Mouse (Mus musculus) heart, postnatal 25 days (tissue): ENCODE results near the gene Fitm1. TPM values are rescaled to one million over a fixed set of nuclear protein-coding genes. Genes with fewer than 3 reads are reported as not detected.

Experiments used
- DNase-seq: peaks from one replicate; pipeline ENCODE4 v3.0.0; 2022; ENCODE audit warnings: low spot score
- intact Hi-C: fragments of 180-260 bp; cut with DNase I; formaldehyde crosslinking; loops from one replicate; pipeline ENCODE4 v1.15.1; 2025
- total RNA-seq, 2 experiments: library from RNA; stranded (reverse); gene quantifications; 2 replicates each; pipeline ENCODE4 v1.2.3; 2021

Gene Fitm1
- 100 to 1,000 TPM; 192 to 214 TPM for total RNA-seq

GRCm38 (mm10) chr14:55575302-55575701, at the start of gene Fitm1:
TSS of gene Fitm1 (plus strand) at chr14:55575617.
- intact Hi-C loops: no loop called here
- no peak for DNase-seq

DNA sequence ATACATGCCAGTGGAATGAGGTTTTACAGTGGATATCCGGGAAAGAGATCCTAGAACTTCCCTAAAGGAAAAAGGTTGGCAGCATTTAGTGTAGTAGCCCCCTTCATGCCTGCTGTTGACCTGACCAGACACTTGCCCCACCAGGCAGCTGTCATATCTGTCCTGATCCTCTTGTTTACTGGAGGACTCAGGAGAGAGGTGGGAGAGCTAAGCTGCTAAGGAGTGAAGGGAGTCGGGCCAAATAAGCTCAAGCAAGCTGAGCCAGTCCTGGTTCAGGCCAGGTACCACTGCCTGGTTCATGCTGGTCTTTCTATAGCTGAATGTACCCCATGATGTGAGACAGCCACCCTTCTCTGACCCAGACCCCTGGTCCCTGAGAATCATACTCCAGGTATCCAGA, 48.7 kb upstream of the Fitm1 start:
- intact Hi-C loops: no loop called here
- DNase-seq: no peak

DNA sequence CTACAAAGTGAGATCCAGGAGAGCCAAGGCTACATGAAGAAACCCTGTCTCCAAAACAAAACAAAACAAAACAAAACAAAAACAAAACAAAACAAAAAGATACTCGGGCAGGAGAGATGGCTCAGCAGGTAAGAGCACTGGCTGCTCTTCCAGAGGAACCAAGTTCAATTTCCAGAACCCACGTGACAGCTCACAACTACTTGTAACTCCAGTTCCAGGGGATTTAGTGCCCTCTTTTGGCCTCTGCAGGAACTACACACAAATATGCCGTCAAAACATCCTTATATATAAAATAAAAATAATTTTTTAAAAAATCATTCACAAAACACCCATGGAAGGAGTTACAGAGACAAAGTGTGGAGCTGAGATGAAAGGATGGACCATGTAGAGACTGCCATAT, 47.5 kb upstream of the Fitm1 start:
- no peak for DNase-seq
- intact Hi-C loops: no loop called here

DNA sequence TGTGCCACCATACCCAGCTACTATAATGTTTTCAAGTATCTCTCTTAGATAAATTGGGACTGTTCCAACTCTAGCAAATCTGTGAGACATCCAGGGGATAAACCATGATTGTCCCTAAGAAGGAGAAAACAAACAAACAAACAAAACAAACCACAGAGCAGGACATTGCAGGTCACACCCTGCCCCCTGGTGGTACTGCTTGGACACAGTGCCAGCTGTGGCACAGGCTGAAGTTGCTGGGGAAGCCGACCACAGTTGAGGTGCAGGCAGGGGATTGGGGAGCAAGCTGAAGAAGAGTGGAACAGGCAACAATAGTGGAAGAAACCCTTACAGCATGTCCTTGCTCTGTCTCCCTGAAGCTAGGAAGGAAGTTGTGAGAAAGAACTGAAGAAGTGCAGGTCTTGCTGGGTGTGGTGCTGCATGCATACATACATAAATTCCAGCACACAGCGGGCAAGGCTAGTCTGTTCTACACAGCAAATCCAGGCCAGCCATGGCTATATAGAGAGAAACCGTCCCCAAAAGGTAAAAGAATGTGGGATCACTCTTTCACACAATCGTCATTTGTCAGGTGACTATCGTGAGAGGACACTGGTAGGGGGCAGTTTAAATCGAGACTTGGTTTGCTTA, 39.2 kb upstream of the Fitm1 start:
- no peak for DNase-seq
- intact Hi-C loops: loop anchor here (1.0 to 10.0 kb wide), 2 partner anchors 39 to 261 kb away; no protein-coding TSS in a partner anchor

GRCm38 (mm10) chr14:55540067-55540786, 35.2 kb upstream of the Fitm1 start, which contains the start of gene Pck2:
TSS of gene Pck2 (plus strand) at chr14:55540266.
- intact Hi-C loops: loop anchor here (2.0 kb wide), 1 partner anchor 17 kb away; no protein-coding TSS in a partner anchor
- peak; percentile 91 for DNase-seq

DNA sequence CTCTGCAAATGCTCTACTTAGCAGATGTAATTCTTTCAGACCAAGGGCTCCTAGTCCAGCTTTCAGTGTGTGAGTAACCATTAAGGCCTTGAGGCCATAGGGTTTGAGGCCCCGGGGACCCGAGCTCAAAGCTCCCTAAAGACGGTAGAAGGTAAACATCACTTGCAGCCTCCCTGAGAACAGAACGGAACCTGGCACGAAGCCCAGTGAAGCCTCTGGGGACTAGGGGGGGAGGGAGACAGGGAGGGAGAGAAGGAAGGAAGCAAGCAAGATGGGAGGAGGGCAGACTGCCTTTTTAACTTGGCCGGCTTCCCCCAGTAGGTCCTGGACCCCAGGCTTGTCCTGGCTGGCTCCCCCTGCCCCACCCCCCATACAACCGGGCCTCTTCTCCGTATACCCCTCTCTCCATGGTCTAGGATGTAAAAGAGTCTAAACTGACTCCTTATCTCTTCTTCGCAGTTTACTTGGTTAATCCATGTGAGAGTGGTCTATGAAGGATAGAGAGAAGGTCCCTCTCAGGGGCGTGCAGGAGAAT, 34.6 kb upstream of the Fitm1 start:
- intact Hi-C loops: loop anchor here (2.0 kb wide), 1 partner anchor 16 kb away; no protein-coding TSS in a partner anchor
- peak; percentile 66 for DNase-seq

GRCm38 (mm10) chr14:55542268-55542667, 33.1 kb upstream of the Fitm1 start:
- intact Hi-C loops: no loop called here
- no peak for DNase-seq

DNA sequence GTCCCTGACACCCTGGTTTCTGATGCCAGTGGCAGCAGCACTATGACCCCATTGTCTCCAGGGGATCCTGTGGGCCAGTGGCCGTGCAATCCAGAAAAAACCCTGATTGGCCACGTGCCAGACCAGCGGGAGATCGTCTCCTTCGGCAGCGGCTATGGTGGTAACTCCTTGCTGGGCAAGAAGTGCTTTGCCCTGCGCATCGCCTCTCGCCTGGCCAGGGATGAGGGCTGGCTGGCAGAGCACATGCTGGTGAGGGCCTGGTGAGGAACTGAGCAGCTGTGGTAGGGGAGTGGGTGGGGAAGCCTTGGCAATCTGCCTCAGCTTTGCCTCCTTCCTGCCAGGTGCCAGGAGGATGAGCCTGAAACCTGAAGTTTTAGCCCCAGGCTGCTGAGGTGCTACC, 31.1 kb upstream of the Fitm1 start:
- intact Hi-C loops: no loop called here
- DNase-seq: no peak

GRCm38 (mm10) chr14:55550191-55550590, 25.2 kb upstream of the Fitm1 start:
- intact Hi-C loops: no loop called here
- DNase-seq: no peak

GRCm38 (mm10) chr14:55551347-55551746, 24.1 kb upstream of the Fitm1 start:
- intact Hi-C loops: no loop called here
- no peak for DNase-seq

- intact Hi-C loops: no loop called here
- no peak for DNase-seq
These were observed 23.6 kb upstream of the Fitm1 start for GRCm38 (mm10) chr14:55551794-55552193.

DNA sequence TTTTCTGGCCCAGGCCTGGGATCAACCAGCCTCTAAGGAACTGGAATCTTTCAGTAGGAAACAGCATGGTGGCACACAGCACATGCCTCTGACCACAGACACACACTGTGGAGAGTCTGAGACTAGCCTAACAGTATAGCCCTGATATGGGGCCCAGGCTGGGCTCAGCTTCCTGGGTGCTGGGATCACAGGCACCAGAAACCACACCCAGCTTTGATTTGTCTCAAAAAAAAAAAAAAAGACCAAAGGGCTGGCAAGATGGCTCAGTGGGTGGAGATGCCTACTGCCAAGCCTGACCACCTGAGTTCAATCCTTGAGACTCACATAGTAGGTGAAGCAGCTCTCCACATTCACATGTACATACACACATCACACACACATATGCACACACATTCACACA, 20.8 kb upstream of the Fitm1 start:
- no peak for DNase-seq
- intact Hi-C loops: no loop called here

DNA sequence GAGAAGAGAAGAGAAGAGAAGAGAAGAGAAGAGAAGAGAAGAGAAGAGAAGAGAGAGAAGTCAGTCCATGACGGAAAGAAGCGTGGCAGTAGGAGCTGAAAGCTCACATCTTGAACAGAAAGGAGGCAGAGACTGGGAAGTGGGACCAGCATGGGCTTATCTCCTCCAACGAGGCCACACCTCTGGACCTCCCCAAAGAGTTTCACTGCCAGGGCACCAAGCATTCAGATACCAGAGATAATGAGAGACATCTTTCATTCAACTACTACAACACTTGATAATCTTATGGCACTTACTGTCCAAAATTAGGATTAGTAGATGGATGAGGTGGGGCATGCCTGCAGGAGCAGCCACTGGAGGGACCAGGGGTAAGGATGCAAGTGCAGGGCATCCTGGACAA, 19.6 kb upstream of the Fitm1 start:
- no peak for DNase-seq
- intact Hi-C loops: loop anchor here (2.0 kb wide), 1 partner anchor 15 kb away; the partner anchor contains the start of gene Pck2

DNA sequence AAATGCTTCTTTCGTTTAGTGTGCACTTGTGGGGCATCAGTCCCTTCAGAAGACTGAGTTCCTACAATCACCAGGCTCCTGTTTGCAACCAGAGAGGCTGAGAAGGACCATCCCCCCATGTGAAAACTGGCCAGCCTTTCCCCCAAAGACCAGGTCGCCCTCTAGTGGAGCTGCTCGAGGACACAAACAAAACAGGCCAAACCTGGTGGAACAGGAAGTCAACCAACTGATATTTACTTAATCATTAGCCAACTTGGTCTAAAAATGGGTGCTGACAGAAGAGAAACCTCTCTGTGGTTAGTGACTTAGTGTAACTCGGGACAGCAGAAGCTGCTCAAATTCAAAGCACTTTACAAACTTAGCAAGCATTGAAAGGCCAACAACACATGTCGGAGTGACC, 18.4 kb upstream of the Fitm1 start:
- peak; percentile 52 for DNase-seq
- intact Hi-C loops: loop anchor here (1.0 to 2.0 kb wide), 2 partner anchors 16 to 60 kb away; partner anchors contain the start of gene Pck2

DNA sequence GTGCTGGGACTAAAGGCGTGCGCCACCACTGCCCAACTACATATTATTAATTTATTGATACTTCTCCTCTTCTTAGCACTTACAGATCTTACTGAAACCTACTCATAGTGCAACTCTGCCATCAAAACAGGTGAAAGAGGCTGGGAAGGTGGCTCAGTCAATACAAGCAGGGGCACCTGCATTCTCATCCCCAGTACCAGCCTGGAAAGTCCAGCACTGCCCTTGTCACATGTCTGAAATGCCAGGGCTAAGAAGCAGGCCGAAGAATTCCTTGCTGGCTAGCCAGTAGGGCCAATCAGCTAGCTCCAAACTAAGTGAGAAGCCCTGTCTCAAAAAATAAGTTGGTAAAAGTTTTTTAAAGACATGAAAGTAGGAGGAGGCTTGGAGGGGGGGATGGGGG, 17.8 kb upstream of the Fitm1 start:
- intact Hi-C loops: loop anchor here (1.0 to 2.0 kb wide), 2 partner anchors 17 to 60 kb away; partner anchors contain the start of gene Pck2
- no peak for DNase-seq

- DNase-seq: no peak
- intact Hi-C loops: no loop called here
These were observed 16.5 kb upstream of the Fitm1 start for GRCm38 (mm10) chr14:55558740-55559448.

DNA sequence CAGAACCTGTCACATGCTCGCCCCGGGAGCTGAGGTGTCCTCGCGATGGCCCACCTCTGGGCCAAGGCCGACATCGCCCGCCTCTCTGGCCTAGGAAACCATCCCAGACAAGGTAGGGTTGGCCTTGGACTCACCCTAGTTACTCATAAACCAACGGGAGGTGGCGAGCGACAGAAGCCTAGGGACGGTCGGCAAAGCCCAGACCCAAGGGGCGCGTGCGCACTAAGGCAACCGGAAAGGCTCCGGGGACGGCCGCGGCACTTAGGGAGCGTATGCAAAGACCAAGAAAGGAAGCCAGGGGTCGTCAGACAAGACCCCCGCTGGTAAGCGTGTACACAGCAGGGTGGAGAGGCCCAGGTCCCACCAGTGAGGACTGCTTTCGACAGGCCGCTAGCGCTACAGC, 15.6 kb upstream of the Fitm1 start, which contains the start of gene Dcaf11:
Gene Dcaf11, plus strand, starts transcription at position 208 of the 403 bp plus-strand sequence.
- DNase-seq: peak; percentile 81
- intact Hi-C loops: loop anchor here (5.0 kb wide), 1 partner anchor 43 kb away; the partner anchor contains the start of gene Irf9

- DNase-seq: peak; percentile 97
- intact Hi-C loops: loop anchor here (5.0 kb wide), 1 partner anchor 42 kb away; the partner anchor contains the start of gene Irf9
These were observed 15.0 kb upstream of the Fitm1 start, which contains the start of gene A730061H03Rik for GRCm38 (mm10) chr14:55560202-55561073. TSS of gene A730061H03Rik (minus strand) at chr14:55560406.

- DNase-seq: no peak
- intact Hi-C loops: loop anchor here (2.0 to 5.0 kb wide), 2 partner anchors 29 to 40 kb away; partner anchors contain the start of genes Irf9, Psme2 and Rnf31
These were observed 13.6 kb upstream of the Fitm1 start for GRCm38 (mm10) chr14:55561860-55562259.
